Mouse (Mus musculus): Measurements from ENCODE around the gene Capn7. TPM values are rescaled to one million over a fixed set of nuclear protein-coding genes. Genes with fewer than 3 reads are reported as not detected.

Capn7 gene
- polyA plus RNA-seq, 1 experiment from 2014 or later, result 24.8 TPM

DNA sequence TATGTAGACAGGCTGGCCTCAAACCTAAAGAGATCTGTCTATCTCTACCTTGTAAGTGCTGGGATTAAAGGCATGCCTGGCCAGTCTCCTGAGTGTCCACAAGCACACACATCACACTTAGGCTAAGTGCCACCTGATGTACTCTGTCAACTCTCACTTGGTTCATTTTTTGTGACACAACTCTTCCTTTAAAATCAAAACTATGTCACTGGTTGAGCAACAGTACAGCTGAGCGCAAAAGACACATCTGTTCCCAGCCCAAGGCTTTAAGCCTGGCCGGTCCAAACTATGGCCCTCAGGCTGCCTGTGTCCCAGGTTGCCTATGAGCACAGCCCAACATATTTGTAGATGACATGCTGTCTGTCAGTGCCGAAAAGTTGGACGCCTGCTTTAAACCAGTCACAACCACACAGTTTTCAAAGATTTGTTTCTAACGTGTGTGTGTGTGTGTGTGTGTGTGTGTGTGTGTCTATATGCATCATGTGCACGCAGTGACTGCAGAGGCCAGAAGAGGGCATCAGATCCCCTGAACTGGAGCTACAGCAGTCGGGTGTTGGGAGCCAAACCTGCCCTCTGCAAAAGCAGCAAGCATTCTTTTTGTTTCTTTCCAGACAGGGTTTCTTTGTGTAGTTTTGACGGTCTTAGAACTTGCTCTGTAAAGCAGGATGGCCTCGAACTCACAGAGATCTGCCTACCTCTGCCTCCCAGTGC is 58.5 kb downstream of the Capn7 start:
- WGBS, result 94% methylated on average over 9 of the region's 9 CpGs
- ATAC-seq (ENCODE audit: low FRiP score, low TSS enrichment) (no peak), DNase-seq (ENCODE audit: low spot score) (no peak)
- Histone ChIP-seq H3K4me1 (replicated peaks; ENCODE audit: control insufficient read depth, insufficient read depth) (no peaks in the 10 kb centered on the region), H3K9ac (ENCODE audit: low read length) (no peak overlapping the region), H3K4me2 (replicated peaks; ENCODE audit: low read depth) (no peak overlapping the region), H3K36me3 (ENCODE audit: control insufficient read depth, insufficient read depth, low read length) (no peaks in the 10 kb centered on the region), H3K27me3 (ENCODE audit: control insufficient read depth, insufficient read depth, low read length) (no peaks in the 10 kb centered on the region), H3K4me3 (ENCODE audit: low read depth, low read length) (no peak overlapping the region), H3K9me3 (ENCODE audit: control insufficient read depth, low read length) (no peaks in the 10 kb centered on the region), H3K27ac (replicated peaks) (no peak overlapping the region)
- no peak for TF ChIP-seq EP300 (optimal IDR thresholded peaks at IDR 0.05)
- TF ChIP-seq CTCF (IDR thresholded peaks at IDR 0.05; ENCODE audit: low read depth), result peak; percentile 32; the same call in 1 of the 2 replicates

DNA sequence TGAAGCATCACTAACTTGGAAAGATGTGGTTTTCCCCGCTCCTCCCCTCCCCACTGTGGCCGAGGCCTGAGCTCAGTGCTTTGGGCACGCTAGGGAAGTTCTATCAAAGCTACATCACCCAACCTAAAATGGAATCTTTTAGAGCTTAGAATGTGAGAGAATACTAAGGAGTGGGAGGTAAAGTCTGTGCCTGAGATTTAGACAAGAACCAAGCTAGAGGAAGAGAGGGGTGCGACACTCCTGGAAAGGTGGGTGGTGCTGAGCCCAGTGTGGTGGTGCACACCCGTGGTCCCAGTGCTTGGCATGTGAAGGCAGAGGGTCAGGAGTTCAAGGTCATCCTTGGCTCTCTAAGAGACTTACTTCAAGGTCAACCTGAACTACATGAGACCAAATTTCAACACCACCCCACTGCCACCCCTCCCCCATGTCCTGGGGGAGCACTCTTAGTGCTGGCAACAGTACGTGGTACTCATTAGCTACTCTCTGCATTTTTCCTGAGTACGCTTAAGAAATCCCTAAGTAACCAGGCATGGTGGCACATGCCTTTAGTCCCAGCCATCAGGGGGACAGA is 59.3 kb downstream of the Capn7 start:
- 92% methylated on average over 7 of the region's 7 CpGs for WGBS
- no peak for ATAC-seq (ENCODE audit: low FRiP score, low TSS enrichment)
- Histone ChIP-seq H3K27ac (replicated peaks) (no peak overlapping the region), H3K4me3 (ENCODE audit: low read depth, low read length) (no peak overlapping the region), H3K27me3 (ENCODE audit: control insufficient read depth, insufficient read depth, low read length) (no peaks in the 10 kb centered on the region), H3K4me2 (replicated peaks; ENCODE audit: low read depth) (no peak overlapping the region), H3K36me3 (ENCODE audit: control insufficient read depth, insufficient read depth, low read length) (no peaks in the 10 kb centered on the region), H3K9ac (ENCODE audit: low read length) (no peak overlapping the region), H3K4me1 (replicated peaks; ENCODE audit: control insufficient read depth, insufficient read depth) (no peaks in the 10 kb centered on the region), H3K9me3 (ENCODE audit: control insufficient read depth, low read length) (no peaks in the 10 kb centered on the region)
- TF ChIP-seq CTCF (IDR thresholded peaks at IDR 0.05; ENCODE audit: low read depth), result no peak
- TF ChIP-seq EP300 (optimal IDR thresholded peaks at IDR 0.05), result no peak
- no peak for DNase-seq (ENCODE audit: low spot score)

DNA sequence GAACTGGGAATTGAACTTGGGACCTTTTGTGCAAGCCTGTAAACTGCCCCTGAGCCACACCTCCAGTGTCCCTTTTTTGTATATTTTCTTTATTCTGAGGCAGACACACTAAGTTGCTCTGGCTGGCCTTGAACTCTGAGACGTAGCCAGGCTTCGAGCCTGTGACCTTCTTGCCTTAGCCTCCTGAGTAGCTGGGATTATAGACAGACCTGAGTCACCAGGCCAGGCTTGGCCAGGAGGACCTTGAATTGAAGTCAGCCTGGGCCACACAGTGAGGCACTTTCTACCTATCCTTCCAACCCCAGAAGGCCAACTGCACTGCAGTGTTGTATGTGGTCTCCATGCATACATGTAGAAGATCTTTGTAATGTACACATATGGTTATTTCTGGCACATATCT is 60.0 kb downstream of the Capn7 start:
- no peaks in the 10 kb centered on the region for H3K36me3 ChIP-seq (ENCODE audit: control insufficient read depth, insufficient read depth, low read length)
- WGBS, result 85% methylated on average over 2 of the region's 2 CpGs
- H3K4me1 ChIP-seq (replicated peaks; ENCODE audit: control insufficient read depth, insufficient read depth), result no peaks in the 10 kb centered on the region
- H3K4me2 ChIP-seq (replicated peaks; ENCODE audit: low read depth), result no peak overlapping the region
- no peak overlapping the region for H3K4me3 ChIP-seq (ENCODE audit: low read depth, low read length)
- no peak for TF ChIP-seq CTCF (IDR thresholded peaks at IDR 0.05; ENCODE audit: low read depth)
- no peak for TF ChIP-seq EP300 (optimal IDR thresholded peaks at IDR 0.05)
- H3K27ac ChIP-seq (replicated peaks), result no peak overlapping the region
- no peaks in the 10 kb centered on the region for H3K9me3 ChIP-seq (ENCODE audit: control insufficient read depth, low read length)
- ATAC-seq (ENCODE audit: low FRiP score, low TSS enrichment) (no peak), DNase-seq (ENCODE audit: low spot score) (no peak)
- H3K9ac ChIP-seq (ENCODE audit: low read length), result no peak overlapping the region
- H3K27me3 ChIP-seq (ENCODE audit: control insufficient read depth, insufficient read depth, low read length), result no peaks in the 10 kb centered on the region

DNA sequence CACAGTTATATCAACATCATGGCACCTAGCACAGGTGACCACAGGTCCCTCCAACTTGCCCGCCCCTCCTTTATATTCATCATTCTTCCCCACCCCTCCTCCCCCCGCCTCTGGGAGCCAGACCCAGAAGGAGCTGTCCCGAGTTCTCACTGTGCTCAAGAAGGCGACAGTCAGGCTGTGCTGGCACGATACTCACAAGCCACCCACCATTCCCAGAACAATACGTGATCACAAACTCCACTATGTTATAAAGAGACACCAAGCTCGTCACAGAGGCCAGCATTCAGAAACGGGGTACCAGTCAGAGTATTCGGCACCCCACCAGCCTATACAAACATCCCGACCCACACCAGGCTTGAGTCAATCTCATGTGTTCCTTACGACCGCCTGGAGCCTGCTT is 60.9 kb downstream of the Capn7 start:
- 73% methylated on average over 12 of the region's 12 CpGs for WGBS
- Histone ChIP-seq H3K9me3 (ENCODE audit: control insufficient read depth, low read length) (no peaks in the 10 kb centered on the region), H3K4me3 (ENCODE audit: low read depth, low read length) (no peak overlapping the region), H3K27ac (replicated peaks) (no peak overlapping the region), H3K4me2 (replicated peaks; ENCODE audit: low read depth) (no peak overlapping the region), H3K27me3 (ENCODE audit: control insufficient read depth, insufficient read depth, low read length) (no peaks in the 10 kb centered on the region), H3K4me1 (replicated peaks; ENCODE audit: control insufficient read depth, insufficient read depth) (no peaks in the 10 kb centered on the region), H3K36me3 (ENCODE audit: control insufficient read depth, insufficient read depth, low read length) (no peaks in the 10 kb centered on the region), H3K9ac (ENCODE audit: low read length) (no peak overlapping the region)
- no peak for TF ChIP-seq CTCF (IDR thresholded peaks at IDR 0.05; ENCODE audit: low read depth)
- no peak for TF ChIP-seq EP300 (optimal IDR thresholded peaks at IDR 0.05)
- ATAC-seq (ENCODE audit: low FRiP score, low TSS enrichment) (no peak), DNase-seq (ENCODE audit: low spot score) (no peak)

DNA sequence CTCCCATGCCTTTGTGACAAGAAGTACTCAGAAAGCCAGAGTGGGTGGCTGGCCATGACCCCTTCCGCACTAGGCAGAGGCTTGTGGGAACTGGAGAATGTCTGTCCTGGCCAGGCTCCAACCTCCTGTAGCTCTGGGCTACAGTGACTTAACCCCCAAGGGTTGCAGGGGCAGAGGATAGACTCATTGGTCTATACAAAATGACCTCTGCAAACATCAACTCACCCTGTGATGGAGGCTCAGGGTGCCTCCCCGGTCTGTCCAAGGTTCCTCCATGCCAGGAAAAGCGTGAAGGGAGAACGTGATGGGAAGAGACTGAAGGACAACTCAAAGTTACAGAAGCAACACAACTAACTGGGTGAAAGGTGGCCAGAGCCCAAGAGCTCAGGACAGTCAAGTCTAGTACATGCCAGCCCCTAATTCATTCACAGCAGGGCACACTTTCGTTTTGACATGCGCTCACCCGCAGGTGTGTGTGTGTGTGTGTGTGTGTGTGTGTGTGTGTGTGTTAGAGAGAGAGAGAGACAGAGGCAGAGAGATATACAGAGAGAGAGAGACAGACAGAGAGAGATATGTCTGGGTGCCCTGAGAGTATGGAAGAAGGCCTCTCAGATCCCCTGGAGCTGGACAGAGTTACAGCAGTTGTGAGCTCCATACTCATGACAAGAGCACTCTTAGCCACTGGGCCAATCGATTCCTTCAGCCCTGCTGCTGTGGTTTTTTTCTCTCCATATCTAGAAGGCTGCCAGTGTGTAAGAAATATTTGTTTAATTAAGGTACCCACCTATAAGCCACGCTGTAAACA is 61.6 kb downstream of the Capn7 start:
- Histone ChIP-seq H3K4me2 (replicated peaks; ENCODE audit: low read depth) (no peak overlapping the region), H3K9ac (ENCODE audit: low read length) (no peak overlapping the region), H3K9me3 (ENCODE audit: control insufficient read depth, low read length) (no peaks in the 10 kb centered on the region), H3K4me3 (ENCODE audit: low read depth, low read length) (no peak overlapping the region), H3K27me3 (ENCODE audit: control insufficient read depth, insufficient read depth, low read length) (no peaks in the 10 kb centered on the region), H3K4me1 (replicated peaks; ENCODE audit: control insufficient read depth, insufficient read depth) (no peaks in the 10 kb centered on the region), H3K27ac (replicated peaks) (no peak overlapping the region), H3K36me3 (ENCODE audit: control insufficient read depth, insufficient read depth, low read length) (no peaks in the 10 kb centered on the region)
- TF ChIP-seq CTCF (IDR thresholded peaks at IDR 0.05; ENCODE audit: low read depth), result no peak
- no peak for TF ChIP-seq EP300 (optimal IDR thresholded peaks at IDR 0.05)
- DNase-seq (ENCODE audit: low spot score) (no peak), ATAC-seq (ENCODE audit: low FRiP score, low TSS enrichment) (no peak)
- 74% methylated on average over 9 of the region's 9 CpGs for WGBS

DNA sequence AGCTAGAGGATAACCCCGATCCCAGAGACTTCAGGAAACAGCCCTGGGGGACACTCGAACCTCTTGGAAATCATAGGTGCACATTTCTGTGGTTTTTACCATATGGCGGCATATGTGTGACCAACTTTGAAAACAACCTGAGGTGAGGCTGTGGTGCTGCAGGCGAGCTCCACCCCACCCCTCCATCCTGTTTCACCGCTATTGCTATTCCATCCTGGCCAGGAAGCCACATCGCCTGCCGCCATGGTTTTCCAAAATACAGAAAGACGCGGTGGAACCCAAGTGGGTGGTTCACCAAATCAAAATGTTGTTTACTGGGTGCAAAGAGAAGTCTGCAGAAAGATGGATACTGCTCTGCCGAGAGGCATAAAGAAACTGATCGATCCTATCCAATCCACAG is 62.4 kb downstream of the Capn7 start:
- DNase-seq (ENCODE audit: low spot score) (no peak), ATAC-seq (ENCODE audit: low FRiP score, low TSS enrichment) (no peak)
- no peaks in the 10 kb centered on the region for H3K27me3 ChIP-seq (ENCODE audit: control insufficient read depth, insufficient read depth, low read length)
- no peak overlapping the region for H3K4me2 ChIP-seq (replicated peaks; ENCODE audit: low read depth)
- H3K4me1 ChIP-seq (replicated peaks; ENCODE audit: control insufficient read depth, insufficient read depth), result no peaks in the 10 kb centered on the region
- no peaks in the 10 kb centered on the region for H3K9me3 ChIP-seq (ENCODE audit: control insufficient read depth, low read length)
- H3K36me3 ChIP-seq (ENCODE audit: control insufficient read depth, insufficient read depth, low read length), result no peaks in the 10 kb centered on the region
- 93% methylated on average over 11 of the region's 11 CpGs for WGBS
- no peak overlapping the region for H3K27ac ChIP-seq (replicated peaks)
- no peak overlapping the region for H3K4me3 ChIP-seq (ENCODE audit: low read depth, low read length)
- TF ChIP-seq EP300 (optimal IDR thresholded peaks at IDR 0.05) (no peak), CTCF (IDR thresholded peaks at IDR 0.05; ENCODE audit: low read depth) (no peak)
- no peak overlapping the region for H3K9ac ChIP-seq (ENCODE audit: low read length)

Data from stomach, postnatal 0 days (tissue).